Mouse (Mus musculus): ENCODE results near the gene Glis1. TPM values are rescaled to one million over a fixed set of nuclear protein-coding genes. Genes with fewer than 3 reads are reported as not detected.

The Glis1 gene
- polyA plus RNA-seq, 1 experiment, result 0.46 TPM

GRCm38 (mm10) chr4:107568881-107569443 lies 134.6 kb downstream of the Glis1 start:
- 81% methylated on average over 7 of the region's 7 CpGs for WGBS
- TF ChIP-seq POLR2A (IDR thresholded peaks at IDR 0.05; ENCODE audit: borderline replicate concordance, insufficient read depth, low read length), result no peak
- TF ChIP-seq CTCF (IDR thresholded peaks at IDR 0.05; ENCODE audit: borderline replicate concordance, insufficient read depth, low read depth, low read length), result no peak
- Histone ChIP-seq H3K4me1 (ENCODE audit: control insufficient read depth, insufficient read depth, low read length) (no peaks in the 10 kb centered on the region), H3K4me3 (replicated peaks; ENCODE audit: insufficient read depth, low read depth, low read length) (no peak overlapping the region), H3K27me3 (ENCODE audit: control insufficient read depth, insufficient read depth, low read length) (no peaks in the 10 kb centered on the region), H3K27ac (ENCODE audit: insufficient read depth, low read length) (no peak overlapping the region)
- DNase-seq, result no peak

- Histone ChIP-seq H3K27ac (ENCODE audit: insufficient read depth, low read length) (no peak overlapping the region), H3K27me3 (ENCODE audit: control insufficient read depth, insufficient read depth, low read length) (no peaks in the 10 kb centered on the region), H3K4me1 (ENCODE audit: control insufficient read depth, insufficient read depth, low read length) (no peaks in the 10 kb centered on the region), H3K4me3 (replicated peaks; ENCODE audit: insufficient read depth, low read depth, low read length) (no peak overlapping the region)
- TF ChIP-seq POLR2A (IDR thresholded peaks at IDR 0.05; ENCODE audit: borderline replicate concordance, insufficient read depth, low read length) (no peak), CTCF (IDR thresholded peaks at IDR 0.05; ENCODE audit: borderline replicate concordance, insufficient read depth, low read depth, low read length) (no peak)
- WGBS, result 84% methylated on average over 19 of the region's 19 CpGs
- no peak for DNase-seq
Measured at GRCm38 (mm10) chr4:107570329-107571014, 136.1 kb downstream of the Glis1 start.

GRCm38 (mm10) chr4:107575781-107576180 lies 141.4 kb downstream of the Glis1 start:
- Histone ChIP-seq H3K4me3 (replicated peaks; ENCODE audit: insufficient read depth, low read depth, low read length) (no peak overlapping the region), H3K27me3 (ENCODE audit: control insufficient read depth, insufficient read depth, low read length) (no peaks in the 10 kb centered on the region), H3K27ac (ENCODE audit: insufficient read depth, low read length) (no peak overlapping the region), H3K4me1 (ENCODE audit: control insufficient read depth, insufficient read depth, low read length) (no peaks in the 10 kb centered on the region)
- DNase-seq, result no peak
- no peak for TF ChIP-seq POLR2A (IDR thresholded peaks at IDR 0.05; ENCODE audit: borderline replicate concordance, insufficient read depth, low read length)
- no peak for TF ChIP-seq CTCF (IDR thresholded peaks at IDR 0.05; ENCODE audit: borderline replicate concordance, insufficient read depth, low read depth, low read length)
- 38% methylated on average over 6 of the region's 6 CpGs for WGBS

GRCm38 (mm10) chr4:107576742-107577141 lies 142.4 kb downstream of the Glis1 start:
- Histone ChIP-seq H3K4me1 (ENCODE audit: control insufficient read depth, insufficient read depth, low read length) (no peaks in the 10 kb centered on the region), H3K4me3 (replicated peaks; ENCODE audit: insufficient read depth, low read depth, low read length) (no peak overlapping the region), H3K27ac (ENCODE audit: insufficient read depth, low read length) (no peak overlapping the region), H3K27me3 (ENCODE audit: control insufficient read depth, insufficient read depth, low read length) (no peaks in the 10 kb centered on the region)
- TF ChIP-seq CTCF (IDR thresholded peaks at IDR 0.05; ENCODE audit: borderline replicate concordance, insufficient read depth, low read depth, low read length) (no peak), POLR2A (IDR thresholded peaks at IDR 0.05; ENCODE audit: borderline replicate concordance, insufficient read depth, low read length) (no peak)
- peak in 1 of 2 experiments; percentile 12 for DNase-seq
- 22% methylated on average over 6 of the region's 6 CpGs for WGBS

GRCm38 (mm10) chr4:107577146-107577839 lies 142.9 kb downstream of the Glis1 start:
- WGBS, result 73% methylated on average over 12 of the region's 12 CpGs
- H3K27me3 ChIP-seq (ENCODE audit: control insufficient read depth, insufficient read depth, low read length), result no peaks in the 10 kb centered on the region
- H3K4me1 ChIP-seq (ENCODE audit: control insufficient read depth, insufficient read depth, low read length), result no peaks in the 10 kb centered on the region
- H3K27ac ChIP-seq (ENCODE audit: insufficient read depth, low read length), result no peak overlapping the region
- H3K4me3 ChIP-seq (replicated peaks; ENCODE audit: insufficient read depth, low read depth, low read length), result no peak overlapping the region
- TF ChIP-seq POLR2A (IDR thresholded peaks at IDR 0.05; ENCODE audit: borderline replicate concordance, insufficient read depth, low read length) (no peak), CTCF (IDR thresholded peaks at IDR 0.05; ENCODE audit: borderline replicate concordance, insufficient read depth, low read depth, low read length) (no peak)
- DNase-seq, result no peak

- Histone ChIP-seq H3K27ac (ENCODE audit: insufficient read depth, low read length) (no peak overlapping the region), H3K4me1 (ENCODE audit: control insufficient read depth, insufficient read depth, low read length) (no peaks in the 10 kb centered on the region), H3K27me3 (ENCODE audit: control insufficient read depth, insufficient read depth, low read length) (no peaks in the 10 kb centered on the region), H3K4me3 (replicated peaks; ENCODE audit: insufficient read depth, low read depth, low read length) (no peak overlapping the region)
- 74% methylated on average over 11 of the region's 11 CpGs for WGBS
- no peak for DNase-seq
- no peak for TF ChIP-seq CTCF (IDR thresholded peaks at IDR 0.05; ENCODE audit: borderline replicate concordance, insufficient read depth, low read depth, low read length)
- TF ChIP-seq POLR2A (IDR thresholded peaks at IDR 0.05; ENCODE audit: borderline replicate concordance, insufficient read depth, low read length), result no peak
Measured at GRCm38 (mm10) chr4:107580883-107581282, 146.5 kb downstream of the Glis1 start.

- TF ChIP-seq CTCF (IDR thresholded peaks at IDR 0.05; ENCODE audit: borderline replicate concordance, insufficient read depth, low read depth, low read length) (no peak), POLR2A (IDR thresholded peaks at IDR 0.05; ENCODE audit: borderline replicate concordance, insufficient read depth, low read length) (no peak)
- DNase-seq, result no peak
- H3K4me1 ChIP-seq (ENCODE audit: control insufficient read depth, insufficient read depth, low read length), result no peaks in the 10 kb centered on the region
- H3K27me3 ChIP-seq (ENCODE audit: control insufficient read depth, insufficient read depth, low read length), result no peaks in the 10 kb centered on the region
- no peak overlapping the region for H3K27ac ChIP-seq (ENCODE audit: insufficient read depth, low read length)
- WGBS, result 79% methylated on average over 5 of the region's 5 CpGs
- no peak overlapping the region for H3K4me3 ChIP-seq (replicated peaks; ENCODE audit: insufficient read depth, low read depth, low read length)
Measured at GRCm38 (mm10) chr4:107586391-107586790, 152.0 kb downstream of the Glis1 start.
